Mouse (Mus musculus) embryonic fibroblast, embryonic 13.5 days (primary cell): Measurements from ENCODE around the gene Cfap157. TPM values are rescaled to one million over a fixed set of nuclear protein-coding genes. Genes with fewer than 3 reads are reported as not detected.

ENCODE experiments used
- H3K27ac ChIP-seq: 2 replicates; pipeline ENCODE4 v1.5.1; 2012; ENCODE audit warnings: low read length, control low read depth, inconsistent platforms; ENCODE audit not compliant: insufficient read depth
- H3K4me1 ChIP-seq: 2 replicates; pipeline ENCODE4 v1.6.1; 2011; ENCODE audit warnings: low read length; ENCODE audit not compliant: control insufficient read depth, insufficient read depth
- H3K4me3 ChIP-seq: 2 replicates; pipeline ENCODE4 v1.5.1; 2011; ENCODE audit warnings: mild to moderate bottlenecking, control low read depth, low read length; ENCODE audit not compliant: insufficient read depth
- CTCF ChIP-seq: IDR thresholded peaks from 2 replicates; pipeline ENCODE4 v1.5.1; 2011; ENCODE audit warnings: mild to moderate bottlenecking, control low read depth, low read length, moderate library complexity, borderline replicate concordance; ENCODE audit not compliant: insufficient read depth
- POLR2A ChIP-seq: IDR thresholded peaks from 2 replicates; pipeline ENCODE4 v1.6.1; 2011; ENCODE audit warnings: low read depth, mild to moderate bottlenecking, control low read depth, low read length, moderate library complexity
- polyA plus RNA-seq: library from polyadenylated mRNA; stranded (reverse); fragments of >200 nt; gene quantifications from 2 replicates; pipeline ENCODE4 v1.2.4, GENCODE M21; 2011; ENCODE audit warnings: low read depth; ENCODE audit not compliant: missing spikeins, insufficient read length

The Cfap157 gene
- polyA plus RNA-seq, 1 experiment: not detected

DNA sequence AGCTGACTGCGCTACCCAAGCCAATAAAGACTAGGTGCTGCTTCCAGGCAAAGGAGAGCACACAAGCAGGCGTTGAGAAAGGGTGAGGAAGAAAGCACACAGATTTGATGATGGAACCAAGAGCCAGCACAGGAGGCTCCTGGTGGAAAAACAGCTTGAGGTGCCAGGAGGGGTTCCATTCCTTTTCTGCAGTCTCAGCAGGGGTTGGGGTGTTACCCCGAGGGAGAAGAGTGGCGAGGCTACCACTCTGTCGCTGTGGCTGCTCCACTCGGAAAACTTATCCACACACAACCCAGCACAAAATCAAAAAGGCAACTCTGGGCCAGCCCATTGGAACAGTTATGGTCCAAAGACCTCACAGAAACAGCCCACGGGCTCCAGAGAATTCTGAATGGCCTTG, 33.4 kb upstream of the Cfap157 start:
- no peak for TF ChIP-seq POLR2A
- peaks cover 8% of the 10 kb centered on the region; the same call in 1 of the 2 replicates for H3K4me1 ChIP-seq
- no peak overlapping the region for H3K4me3 ChIP-seq
- H3K27ac ChIP-seq: no peak overlapping the region

DNA sequence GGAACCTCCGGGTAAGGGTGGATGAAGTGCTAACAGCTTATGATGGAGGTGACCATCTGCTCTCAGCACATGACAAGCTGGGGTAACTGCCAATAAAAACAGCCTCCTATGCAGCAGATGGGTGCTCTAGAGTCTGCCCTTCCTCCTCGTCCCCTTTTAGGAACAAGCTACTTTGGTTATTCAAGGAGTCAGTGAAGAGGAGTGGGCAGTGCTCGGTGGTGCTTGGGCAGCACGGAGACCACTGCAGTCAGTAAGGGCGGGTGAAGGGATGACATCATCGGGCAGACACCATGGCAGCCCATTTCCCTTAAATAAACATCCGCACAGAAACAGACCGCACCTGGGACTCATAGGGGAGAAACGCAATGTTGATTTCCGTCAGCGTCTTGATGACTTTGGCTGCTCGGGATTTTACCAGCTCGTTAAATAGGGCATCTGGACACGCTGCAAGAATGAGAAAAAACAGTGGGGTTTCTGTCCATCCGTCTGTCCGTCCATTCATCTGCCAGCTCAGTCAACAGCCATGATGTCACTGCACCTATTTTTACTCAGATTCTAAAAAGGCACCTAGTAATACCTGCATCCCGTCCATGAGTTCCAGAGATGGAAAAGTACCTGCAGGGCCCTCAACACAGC, 32.8 kb upstream of the Cfap157 start:
- TF ChIP-seq POLR2A (no peak), CTCF (no peak)
- peaks cover 8% of the 10 kb centered on the region; the same call in 1 of the 2 replicates for H3K4me1 ChIP-seq
- H3K4me3 ChIP-seq: no peak overlapping the region
- no peak overlapping the region for H3K27ac ChIP-seq

- TF ChIP-seq POLR2A: no peak
- TF ChIP-seq CTCF: no peak
- no peak overlapping the region for H3K27ac ChIP-seq
- H3K4me3 ChIP-seq: no peak overlapping the region
These were observed 32.3 kb upstream of the Cfap157 start for GRCm38 (mm10) chr2:32816497-32816896.

GRCm38 (mm10) chr2:32811959-32812358, 27.7 kb upstream of the Cfap157 start:
- TF ChIP-seq CTCF (no peak), POLR2A (no peak)
- Histone ChIP-seq H3K4me1 (0 out of 2 replicates have a peak, but pooled peaks cover under 1% of the 10 kb centered on the region), H3K4me3 (no peak overlapping the region), H3K27ac (no peak overlapping the region)

More at GRCm38 (mm10) chr2:32816497-32816896, 32.3 kb upstream of the Cfap157 start:
- H3K4me1 ChIP-seq: peaks cover 8% of the 10 kb centered on the region; the same call in 1 of the 2 replicates

DNA sequence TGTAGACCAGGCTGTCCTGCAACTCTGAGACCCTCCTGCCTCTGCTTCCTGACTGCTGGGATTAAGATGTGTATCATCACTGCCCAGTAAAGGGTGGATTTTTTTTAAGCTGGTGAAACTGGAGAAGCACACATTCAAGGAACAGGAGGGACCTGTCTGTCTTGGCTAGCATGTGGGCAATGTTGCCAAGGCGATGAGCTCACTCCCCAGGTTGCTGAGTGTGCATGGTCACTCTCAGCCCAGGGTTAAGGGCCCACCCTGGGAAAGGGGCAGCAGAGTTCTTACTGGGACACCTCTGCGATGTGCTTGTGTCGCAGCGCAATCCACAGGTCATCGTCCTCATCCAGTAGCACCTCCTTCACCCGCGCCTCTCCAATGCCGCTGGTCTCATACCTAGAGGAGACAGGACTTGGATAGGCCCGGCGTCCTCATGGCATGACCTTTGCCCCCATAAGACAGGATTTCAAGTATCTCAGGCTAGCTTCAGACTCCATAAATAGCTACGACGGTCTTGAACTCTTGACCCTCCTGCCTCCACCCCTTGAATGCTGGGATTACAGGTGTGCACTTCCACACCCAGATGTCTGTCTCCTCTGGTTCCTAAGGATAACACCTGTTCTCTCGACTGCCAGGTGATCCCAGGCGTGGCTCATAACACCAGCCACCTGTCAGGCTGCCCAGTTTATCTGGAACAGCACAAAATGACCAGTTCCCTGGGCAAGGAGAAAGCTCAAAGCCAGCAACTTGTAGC, 24.8 kb upstream of the Cfap157 start:
- no peak overlapping the region for H3K27ac ChIP-seq
- TF ChIP-seq CTCF: no peak
- TF ChIP-seq POLR2A: no peak
- H3K4me1 ChIP-seq: no peaks in the 10 kb centered on the region
- H3K4me3 ChIP-seq: no peak overlapping the region

DNA sequence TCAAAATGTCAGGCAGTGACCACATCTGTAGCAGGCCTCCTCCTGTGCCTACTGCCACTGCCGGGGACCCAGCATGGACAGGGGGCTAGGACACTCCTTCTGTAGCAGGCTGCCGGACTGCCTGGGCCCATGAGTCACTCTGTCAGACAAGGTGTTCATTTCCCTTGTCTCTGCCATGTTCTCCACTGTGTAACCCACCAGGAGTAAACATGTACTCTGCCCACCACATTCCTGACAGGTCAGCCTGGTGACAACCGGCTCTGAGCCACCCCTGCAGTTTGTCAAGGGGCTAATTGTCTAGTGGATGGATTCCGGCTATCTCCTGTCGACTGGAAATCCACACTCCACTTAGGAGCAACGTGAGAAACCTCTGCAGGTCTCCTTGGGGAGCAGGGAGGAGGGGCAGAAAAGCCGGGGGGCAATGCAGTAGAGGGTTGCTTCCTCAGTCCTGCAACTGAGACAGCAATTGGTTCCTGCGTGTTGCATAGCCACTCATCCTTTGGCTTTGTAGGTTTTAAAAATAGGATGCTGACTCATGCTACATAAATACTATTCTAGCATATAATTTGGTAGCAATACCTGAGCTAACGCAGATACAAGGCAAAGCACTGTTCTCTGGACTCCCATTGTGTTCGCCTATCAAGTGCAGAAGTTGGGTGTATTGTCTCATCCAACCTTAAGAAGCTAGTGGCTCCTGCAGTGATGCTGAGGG, 14.2 kb upstream of the Cfap157 start:
- TF ChIP-seq POLR2A: no peak
- no peak for TF ChIP-seq CTCF
- Histone ChIP-seq H3K4me3 (no peak overlapping the region), H3K27ac (no peak overlapping the region), H3K4me1 (peaks cover 6% of the 10 kb centered on the region)

- Histone ChIP-seq H3K4me1 (peaks cover 6% of the 10 kb centered on the region), H3K4me3 (no peak overlapping the region), H3K27ac (no peak overlapping the region)
- TF ChIP-seq CTCF (no peak), POLR2A (no peak)
These were observed 11.7 kb upstream of the Cfap157 start for GRCm38 (mm10) chr2:32795748-32796418.

DNA sequence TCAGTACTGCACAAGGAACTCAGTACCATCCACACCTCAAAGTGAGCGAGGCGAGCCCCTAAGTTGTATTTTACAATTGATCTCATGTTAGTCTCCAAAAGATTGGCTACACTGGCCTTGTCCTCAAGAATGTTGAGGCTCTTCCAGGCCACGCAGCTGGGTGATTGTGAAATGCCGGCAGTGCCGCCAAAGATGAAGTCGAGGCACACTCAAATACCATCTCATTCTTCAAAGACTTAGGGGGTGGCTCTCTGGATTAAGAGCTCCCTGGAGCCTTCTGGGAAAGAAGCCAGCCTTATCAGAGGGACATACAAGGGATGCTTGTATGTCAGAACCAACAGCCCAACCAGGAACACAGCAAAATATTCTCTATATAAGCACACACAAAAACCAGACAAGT, 7.1 kb upstream of the Cfap157 start:
- Histone ChIP-seq H3K27ac (no peak overlapping the region), H3K4me1 (peaks cover 7% of the 10 kb centered on the region; the same call in 1 of the 2 replicates), H3K4me3 (no peak overlapping the region)
- TF ChIP-seq CTCF (no peak), POLR2A (no peak)

GRCm38 (mm10) chr2:32788581-32788980, 4.4 kb upstream of the Cfap157 start:
- Histone ChIP-seq H3K4me3 (no peak overlapping the region), H3K4me1 (peaks cover 7% of the 10 kb centered on the region; the same call in 1 of the 2 replicates)
- TF ChIP-seq POLR2A (no peak), CTCF (no peak)

More at GRCm38 (mm10) chr2:32788581-32788980, 4.4 kb upstream of the Cfap157 start:
- H3K27ac ChIP-seq: no peak overlapping the region
